Mouse (Mus musculus) small intestine, adult 2 months (tissue): ENCODE results near the gene Nmrk1. TPM values are rescaled to one million over a fixed set of nuclear protein-coding genes. Genes with fewer than 3 reads are reported as not detected.

Experiments used
- H3K27ac ChIP-seq: fragments of 200-500 bp; 2 replicates; pipeline ENCODE4 v1.5.1; 2012; ENCODE audit warnings: low read depth, low read length, control low read depth, inconsistent platforms; ENCODE audit not compliant: insufficient read depth
- H3K27me3 ChIP-seq: fragments of 200-500 bp; 2 replicates; pipeline ENCODE4 v1.6.1; 2012; ENCODE audit warnings: mild to moderate bottlenecking, moderate library complexity, low read length, inconsistent platforms; ENCODE audit not compliant: control insufficient read depth, insufficient read depth
- H3K36me3 ChIP-seq: fragments of 200-500 bp; 2 replicates; pipeline ENCODE4 v1.6.1; 2012; ENCODE audit warnings: mild to moderate bottlenecking, low read length, control low read depth, inconsistent platforms; ENCODE audit not compliant: control insufficient read depth, insufficient read depth
- H3K4me1 ChIP-seq: fragments of 200-500 bp; 2 replicates; pipeline ENCODE4 v1.6.1; 2012; ENCODE audit warnings: low read length, inconsistent platforms, mixed read lengths; ENCODE audit not compliant: control insufficient read depth, insufficient read depth, insufficient read length
- H3K4me3 ChIP-seq: fragments of 200-500 bp; 2 replicates; pipeline ENCODE4 v1.5.1; 2012; ENCODE audit warnings: low read depth, mild to moderate bottlenecking, control low read depth, inconsistent platforms, low read length, moderate library complexity
- CTCF ChIP-seq: fragments of 200-500 bp; IDR thresholded peaks from 2 replicates; pipeline ENCODE4 v1.5.1; 2012; ENCODE audit warnings: low read depth, mild to moderate bottlenecking, control low read depth, inconsistent platforms, low read length, moderate library complexity, mixed read lengths; ENCODE audit not compliant: insufficient replicate concordance, insufficient read length; ENCODE audit errors: extremely low read depth
- POLR2A ChIP-seq: fragments of 200-500 bp; IDR thresholded peaks from 2 replicates; pipeline ENCODE4 v1.6.1; 2012; ENCODE audit warnings: low read depth, mild to moderate bottlenecking, control low read depth, inconsistent platforms, low read length, moderate library complexity
- WGBS: fragments of 180-500 bp; shearing (Covaris S2); methylation state at CpG from one replicate; pipeline ENCODE4 v1.1.7; 2018; 5-methylcytosine and 5-hydroxymethylcytosine counted together
- polyA plus RNA-seq: library from polyadenylated mRNA; depleted of rRNA; stranded (reverse); fragments of >200 nt; gene quantifications from 2 replicates; pipeline ENCODE4 v1.2.3, GENCODE M21; 2012

Gene Nmrk1
- polyA plus RNA-seq, 1 experiment = 2.3 TPM

DNA sequence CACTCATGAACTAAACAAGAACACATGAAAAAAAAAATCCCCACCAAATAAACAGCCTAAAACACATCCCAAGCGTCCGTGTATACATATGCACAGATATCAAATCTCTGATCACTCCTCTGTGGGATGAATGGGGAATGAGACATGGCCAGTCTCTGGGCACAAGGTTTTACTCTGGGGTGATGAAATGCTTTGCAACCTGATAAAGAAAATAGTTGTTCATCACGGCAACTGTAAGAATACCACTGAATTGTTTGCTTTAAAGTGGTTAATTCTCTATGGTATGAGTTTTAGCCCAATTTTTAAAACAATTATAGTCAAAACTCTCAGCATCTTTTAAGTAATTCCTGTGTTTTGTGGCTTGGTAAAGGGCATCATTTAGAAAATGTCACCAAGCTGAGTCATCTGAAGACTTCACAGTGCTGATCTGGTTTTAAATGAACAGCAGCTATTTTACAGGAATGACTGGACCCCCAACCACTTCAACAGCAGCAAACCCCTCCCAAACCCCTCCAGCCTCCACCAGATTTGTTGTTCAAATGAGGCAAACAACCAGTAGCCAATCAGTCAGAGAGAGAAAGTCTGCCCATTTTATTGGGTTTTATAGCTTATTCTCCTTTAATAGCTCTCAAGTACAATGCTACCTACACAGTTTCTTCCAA lies 33.4 kb upstream of the Nmrk1 start:
- peaks cover 4% of the 10 kb centered on the region; the same call in 1 of the 2 replicates for H3K4me1 ChIP-seq
- H3K27me3 ChIP-seq = no peaks in the 10 kb centered on the region
- no peak overlapping the region for H3K27ac ChIP-seq
- 84% methylated on average over 3 of the region's 3 CpGs for WGBS
- H3K4me3 ChIP-seq = no peak overlapping the region
- TF ChIP-seq POLR2A (no peak), CTCF (no peak)
- peaks cover 23% of the 10 kb centered on the region for H3K36me3 ChIP-seq

DNA sequence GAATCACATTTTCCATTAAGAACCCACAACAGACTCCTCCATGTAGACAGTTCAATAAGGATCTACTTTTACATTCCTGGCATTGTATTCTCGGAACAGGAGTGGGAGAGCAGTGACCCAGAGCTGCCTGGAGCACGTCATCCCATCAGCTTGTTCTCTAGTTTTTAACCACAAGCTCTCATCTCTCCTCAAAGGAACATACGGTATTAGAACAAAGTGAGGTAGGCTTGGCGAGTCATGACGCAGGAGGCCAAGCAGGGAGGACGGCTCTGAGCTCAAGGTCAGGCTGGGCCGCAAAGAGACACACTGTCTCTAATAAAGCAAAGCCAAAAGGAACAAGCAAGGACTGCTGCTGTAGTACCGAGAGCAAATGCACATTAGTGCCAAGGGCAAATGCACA lies 32.7 kb upstream of the Nmrk1 start:
- Histone ChIP-seq H3K27me3 (no peaks in the 10 kb centered on the region), H3K36me3 (peaks cover 23% of the 10 kb centered on the region), H3K27ac (no peak overlapping the region), H3K4me1 (peaks cover 4% of the 10 kb centered on the region; the same call in 1 of the 2 replicates), H3K4me3 (no peak overlapping the region)
- 84% methylated on average over 8 of the region's 8 CpGs for WGBS
- TF ChIP-seq CTCF (no peak), POLR2A (no peak)

DNA sequence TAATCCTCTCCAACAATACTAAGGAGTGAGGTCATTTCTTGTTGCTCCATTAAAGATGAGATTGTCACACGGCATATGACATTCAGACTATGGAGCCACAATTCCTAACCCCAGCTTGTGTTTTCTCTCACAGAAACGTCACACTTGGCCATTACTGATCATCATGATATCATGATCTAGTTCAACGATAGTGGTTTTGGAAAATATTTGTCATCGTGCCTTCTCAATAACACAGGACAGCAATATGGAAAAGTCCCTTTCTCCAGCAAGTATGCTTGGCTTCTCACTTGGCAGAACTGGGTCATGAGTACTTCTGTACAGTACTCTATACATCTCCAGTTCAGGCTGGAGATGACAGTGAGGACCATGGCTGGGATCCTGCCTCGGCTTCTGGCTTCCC lies 32.1 kb upstream of the Nmrk1 start:
- Histone ChIP-seq H3K4me1 (peaks cover 4% of the 10 kb centered on the region; the same call in 1 of the 2 replicates), H3K36me3 (peaks cover 23% of the 10 kb centered on the region), H3K27me3 (no peaks in the 10 kb centered on the region), H3K4me3 (no peak overlapping the region), H3K27ac (no peak overlapping the region)
- WGBS = 92% methylated on average over 5 of the region's 5 CpGs
- TF ChIP-seq CTCF = no peak

DNA sequence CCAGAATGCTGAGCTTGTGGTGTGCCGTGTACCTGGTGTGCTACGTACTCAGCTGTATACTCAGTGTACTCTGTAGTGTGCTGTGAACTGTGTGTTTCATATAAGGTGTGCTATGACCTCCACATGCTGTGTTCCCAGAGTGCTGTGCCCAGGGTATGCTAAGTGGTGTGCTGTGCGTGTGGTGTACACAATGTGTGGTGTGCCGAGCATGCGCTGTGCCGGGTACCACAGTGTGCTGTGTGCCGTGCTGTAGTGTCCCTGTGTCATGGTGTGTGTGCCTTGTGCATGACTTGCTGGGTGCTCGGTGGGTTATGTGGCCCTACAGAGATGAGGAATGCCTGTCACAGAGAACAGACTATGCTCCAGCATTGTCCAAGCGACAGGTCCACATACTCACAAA lies 31.1 kb upstream of the Nmrk1 start:
- no peaks in the 10 kb centered on the region for H3K27me3 ChIP-seq

DNA sequence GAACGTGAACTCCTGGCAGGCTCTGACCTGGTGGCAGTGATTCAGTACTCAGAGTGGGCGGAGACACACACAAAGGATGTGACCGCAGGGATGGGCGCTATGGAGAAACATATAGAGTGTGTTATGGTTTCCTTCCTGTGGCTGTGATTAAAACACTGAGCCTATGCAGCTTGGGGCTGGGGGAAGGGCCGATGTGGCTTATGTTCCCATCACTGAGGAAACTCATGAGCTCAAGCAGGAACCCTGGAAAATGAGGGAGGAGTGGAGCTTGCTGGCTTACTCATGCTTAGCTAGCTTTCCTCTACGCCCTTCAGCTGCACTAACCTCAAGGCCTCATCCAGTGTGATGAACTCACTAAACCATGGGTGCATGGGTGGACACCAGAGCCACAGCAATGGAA lies 28.7 kb upstream of the Nmrk1 start:
- Histone ChIP-seq H3K36me3 (peaks cover 24% of the 10 kb centered on the region), H3K27me3 (no peaks in the 10 kb centered on the region), H3K4me3 (no peak overlapping the region), H3K27ac (no peak overlapping the region), H3K4me1 (no peaks in the 10 kb centered on the region)
- TF ChIP-seq POLR2A = no peak
- TF ChIP-seq CTCF = no peak
- 87% methylated on average over 6 of the region's 6 CpGs for WGBS

More for the DNA sequence above, 31.1 kb upstream of the Nmrk1 start:
- Histone ChIP-seq H3K36me3 (peaks cover 23% of the 10 kb centered on the region), H3K4me1 (no peaks in the 10 kb centered on the region; the same call in 1 of the 2 replicates), H3K4me3 (no peak overlapping the region), H3K27ac (no peak overlapping the region)
- TF ChIP-seq POLR2A (no peak), CTCF (no peak)
- WGBS = 96% methylated on average over 9 of the region's 9 CpGs

DNA sequence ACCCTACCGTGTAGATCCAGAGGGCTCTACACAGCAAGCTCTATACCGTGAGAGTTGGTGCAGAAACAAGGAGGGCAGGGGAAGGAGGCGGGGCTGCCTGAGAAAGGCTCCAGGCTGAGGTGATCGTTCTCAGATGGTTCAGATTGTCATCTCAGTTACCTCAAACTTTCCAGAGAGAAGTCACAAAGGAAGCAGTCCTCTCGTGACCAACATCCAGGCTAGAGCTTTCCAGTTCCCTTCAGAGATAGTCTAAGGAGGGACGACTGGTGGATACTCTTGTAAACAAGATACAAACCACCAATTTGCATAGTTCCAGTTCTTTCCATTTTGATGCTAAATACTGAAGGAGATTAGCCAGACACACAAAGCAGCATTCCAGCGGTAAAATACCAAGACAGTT lies 23.8 kb upstream of the Nmrk1 start:
- TF ChIP-seq CTCF (no peak), POLR2A (no peak)
- no peak overlapping the region for H3K27ac ChIP-seq
- H3K27me3 ChIP-seq = no peaks in the 10 kb centered on the region
- 61% methylated on average over 7 of the region's 7 CpGs for WGBS
- H3K4me3 ChIP-seq = no peak overlapping the region
- H3K4me1 ChIP-seq = no peaks in the 10 kb centered on the region
- peaks cover 6% of the 10 kb centered on the region; the same call in 1 of the 2 replicates for H3K36me3 ChIP-seq

DNA sequence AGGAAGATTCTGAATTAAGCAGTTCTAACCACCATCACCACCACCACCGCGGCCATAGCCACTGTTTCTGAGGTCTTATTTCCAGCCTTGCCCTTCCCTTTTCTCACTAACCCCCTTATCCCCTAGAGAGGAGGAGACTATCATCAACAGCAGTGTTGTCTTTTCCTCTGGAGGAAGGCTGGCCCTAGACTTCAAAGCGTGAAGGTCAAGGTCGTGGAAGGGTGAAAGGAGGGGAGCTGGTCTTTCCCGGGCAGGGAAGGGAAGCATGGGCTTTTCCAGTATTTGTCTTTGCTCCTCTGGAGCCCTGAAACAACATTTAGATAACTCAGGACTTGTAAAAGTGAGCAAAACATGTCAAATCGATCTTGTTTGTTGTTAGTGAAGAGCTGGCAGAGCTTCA lies 22.8 kb upstream of the Nmrk1 start:
- H3K4me3 ChIP-seq = no peak overlapping the region
- TF ChIP-seq CTCF (no peak), POLR2A (no peak)
- H3K27ac ChIP-seq = no peak overlapping the region
- peaks cover 3% of the 10 kb centered on the region; the same call in 1 of the 2 replicates for H3K4me1 ChIP-seq
- WGBS = 61% methylated on average over 6 of the region's 6 CpGs
- H3K36me3 ChIP-seq = peaks cover 3% of the 10 kb centered on the region; the same call in 1 of the 2 replicates
- H3K27me3 ChIP-seq = no peaks in the 10 kb centered on the region
